Mouse (Mus musculus): Measurements from ENCODE around the gene Nuak2. TPM values are rescaled to one million over a fixed set of nuclear protein-coding genes. Genes with fewer than 3 reads are reported as not detected.

Gene Nuak2
- 11.9 and 12.1 TPM in 2 replicates for polyA plus RNA-seq (2015; fragmentation: Nextera tagmentation; extraction: Ambion mirVana)

- peak within 1 kb of the TSS; percentile 90 for H3K4me2 ChIP-seq (replicated peaks; ENCODE audit: low read depth, low read length)
- peak; percentile 25; the same call in 1 of the 2 replicates for TF ChIP-seq EP300 (IDR thresholded peaks at IDR 0.05)
- TF ChIP-seq CTCF (IDR thresholded peaks at IDR 0.05): no peak
- peak within 1 kb of the TSS; percentile 79 for H3K27ac ChIP-seq (ENCODE audit: low read length)
- no peaks in the 10 kb centered on the region for H3K36me3 ChIP-seq (ENCODE audit: insufficient read depth, low read length)
- peaks cover 16% of the 10 kb centered on the region; the same call in 1 of the 2 replicates for H3K4me1 ChIP-seq (ENCODE audit: insufficient read depth, low read depth, low read length)
- H3K9ac ChIP-seq (replicated peaks; ENCODE audit: low read depth): peak within 1 kb of the TSS; percentile 45
- peak within 1 kb of the TSS; percentile 57 for H3K4me3 ChIP-seq (ENCODE audit: low read depth, low read length)
- H3K27me3 ChIP-seq (replicated peaks; ENCODE audit: insufficient read depth, low read length): no peaks in the 10 kb centered on the region
- DNase-seq (ENCODE audit: low spot score): peak; percentile 96
- WGBS: under 1% methylated on average over 65 of the region's 67 CpGs
- H3K9me3 ChIP-seq (ENCODE audit: low read length): no peaks in the 10 kb centered on the region
- ATAC-seq: peak; percentile 73
Measured at GRCm38 (mm10) chr1:132315889-132316624, at the start of gene Nuak2. Gene Nuak2, plus strand, starts transcription at chr1:132316126.

- Histone ChIP-seq H3K36me3 (ENCODE audit: insufficient read depth, low read length) (no peaks in the 10 kb centered on the region), H3K27me3 (replicated peaks; ENCODE audit: insufficient read depth, low read length) (no peaks in the 10 kb centered on the region), H3K9me3 (ENCODE audit: low read length) (no peaks in the 10 kb centered on the region), H3K4me1 (ENCODE audit: insufficient read depth, low read depth, low read length) (peaks cover 7% of the 10 kb centered on the region; the same call in 1 of the 2 replicates), H3K9ac (replicated peaks; ENCODE audit: low read depth) (no peak overlapping the region), H3K27ac (ENCODE audit: low read length) (peak overlapping the region; percentile 85), H3K4me3 (ENCODE audit: low read depth, low read length) (no peak overlapping the region), H3K4me2 (replicated peaks; ENCODE audit: low read depth, low read length) (no peak overlapping the region)
- DNase-seq (ENCODE audit: low spot score) (peak; percentile 93), ATAC-seq (peak; percentile 93)
- TF ChIP-seq CTCF (IDR thresholded peaks at IDR 0.05): no peak
- TF ChIP-seq EP300 (IDR thresholded peaks at IDR 0.05): peak; percentile 96
- WGBS: 23% methylated on average over 8 of the region's 8 CpGs
Measured at GRCm38 (mm10) chr1:132266791-132267557, 49.0 kb upstream of the Nuak2 start.

- H3K36me3 ChIP-seq (ENCODE audit: insufficient read depth, low read length): no peaks in the 10 kb centered on the region
- no peak overlapping the region for H3K9ac ChIP-seq (replicated peaks; ENCODE audit: low read depth)
- H3K27ac ChIP-seq (ENCODE audit: low read length): no peak overlapping the region
- no peaks in the 10 kb centered on the region for H3K27me3 ChIP-seq (replicated peaks; ENCODE audit: insufficient read depth, low read length)
- DNase-seq (ENCODE audit: low spot score) (no peak), ATAC-seq (no peak)
- no peak for TF ChIP-seq EP300 (IDR thresholded peaks at IDR 0.05)
- TF ChIP-seq CTCF (IDR thresholded peaks at IDR 0.05): no peak
- WGBS: 59% methylated on average over 2 of the region's 2 CpGs
- H3K4me1 ChIP-seq (ENCODE audit: insufficient read depth, low read depth, low read length): peaks cover 7% of the 10 kb centered on the region; the same call in 1 of the 2 replicates
- H3K4me3 ChIP-seq (ENCODE audit: low read depth, low read length): no peak overlapping the region
- no peak overlapping the region for H3K4me2 ChIP-seq (replicated peaks; ENCODE audit: low read depth, low read length)
- H3K9me3 ChIP-seq (ENCODE audit: low read length): no peaks in the 10 kb centered on the region
Measured at GRCm38 (mm10) chr1:132267959-132268358, 48.0 kb upstream of the Nuak2 start.

GRCm38 (mm10) chr1:132268418-132269060, 47.4 kb upstream of the Nuak2 start:
- Histone ChIP-seq H3K27me3 (replicated peaks; ENCODE audit: insufficient read depth, low read length) (no peaks in the 10 kb centered on the region), H3K4me3 (ENCODE audit: low read depth, low read length) (no peak overlapping the region), H3K4me1 (ENCODE audit: insufficient read depth, low read depth, low read length) (peaks cover 7% of the 10 kb centered on the region; the same call in 1 of the 2 replicates), H3K9ac (replicated peaks; ENCODE audit: low read depth) (no peak overlapping the region), H3K4me2 (replicated peaks; ENCODE audit: low read depth, low read length) (no peak overlapping the region), H3K27ac (ENCODE audit: low read length) (no peak overlapping the region), H3K9me3 (ENCODE audit: low read length) (no peaks in the 10 kb centered on the region), H3K36me3 (ENCODE audit: insufficient read depth, low read length) (no peaks in the 10 kb centered on the region)
- 68% methylated on average over 7 of the region's 7 CpGs for WGBS
- DNase-seq (ENCODE audit: low spot score) (no peak), ATAC-seq (no peak)
- TF ChIP-seq EP300 (IDR thresholded peaks at IDR 0.05) (no peak), CTCF (IDR thresholded peaks at IDR 0.05) (no peak)

GRCm38 (mm10) chr1:132271237-132271636, 44.7 kb upstream of the Nuak2 start:
- no peak overlapping the region for H3K9ac ChIP-seq (replicated peaks; ENCODE audit: low read depth)

GRCm38 (mm10) chr1:132276694-132277093, 39.2 kb upstream of the Nuak2 start:
- no peak overlapping the region for H3K9ac ChIP-seq (replicated peaks; ENCODE audit: low read depth)

More at GRCm38 (mm10) chr1:132271237-132271636, 44.7 kb upstream of the Nuak2 start:
- no peaks in the 10 kb centered on the region for H3K9me3 ChIP-seq (ENCODE audit: low read length)
- DNase-seq (ENCODE audit: low spot score) (no peak), ATAC-seq (no peak)
- H3K27me3 ChIP-seq (replicated peaks; ENCODE audit: insufficient read depth, low read length): no peaks in the 10 kb centered on the region
- no peak overlapping the region for H3K4me3 ChIP-seq (ENCODE audit: low read depth, low read length)
- H3K36me3 ChIP-seq (ENCODE audit: insufficient read depth, low read length): no peaks in the 10 kb centered on the region
- no peak overlapping the region for H3K4me2 ChIP-seq (replicated peaks; ENCODE audit: low read depth, low read length)
- H3K27ac ChIP-seq (ENCODE audit: low read length): no peak overlapping the region
- TF ChIP-seq EP300 (IDR thresholded peaks at IDR 0.05): no peak
- TF ChIP-seq CTCF (IDR thresholded peaks at IDR 0.05): no peak
- WGBS: 67% methylated on average over 3 of the region's 3 CpGs
- H3K4me1 ChIP-seq (ENCODE audit: insufficient read depth, low read depth, low read length): peaks cover 4% of the 10 kb centered on the region; the same call in 1 of the 2 replicates

More at GRCm38 (mm10) chr1:132276694-132277093, 39.2 kb upstream of the Nuak2 start:
- Histone ChIP-seq H3K9me3 (ENCODE audit: low read length) (no peaks in the 10 kb centered on the region), H3K27me3 (replicated peaks; ENCODE audit: insufficient read depth, low read length) (no peaks in the 10 kb centered on the region), H3K27ac (ENCODE audit: low read length) (no peak overlapping the region), H3K4me3 (ENCODE audit: low read depth, low read length) (no peak overlapping the region), H3K4me2 (replicated peaks; ENCODE audit: low read depth, low read length) (no peak overlapping the region), H3K36me3 (ENCODE audit: insufficient read depth, low read length) (no peaks in the 10 kb centered on the region), H3K4me1 (ENCODE audit: insufficient read depth, low read depth, low read length) (no peaks in the 10 kb centered on the region)
- whole genome bisulfite sequencing: 41% methylated on average over 3 of the region's 3 CpGs
- ATAC-seq (no peak), DNase-seq (ENCODE audit: low spot score) (no peak)
- no peak for TF ChIP-seq EP300 (IDR thresholded peaks at IDR 0.05)
- no peak for TF ChIP-seq CTCF (IDR thresholded peaks at IDR 0.05)
